Mouse (Mus musculus) thymus, adult 2 months (tissue): ENCODE measurements around the gene Slc25a21. TPM values are rescaled to one million over a fixed set of nuclear protein-coding genes. Genes with fewer than 3 reads are reported as not detected.

Experiments used
- DNase-seq: peaks from one replicate; pipeline ENCODE4 v3.0.0; 2021
- H3K27ac ChIP-seq: fragments of 200-500 bp; 2 replicates; pipeline ENCODE4 v1.5.1; 2012; ENCODE audit warnings: low read length, control low read depth; ENCODE audit not compliant: control insufficient read depth, insufficient read depth
- H3K27me3 ChIP-seq: fragments of 200-500 bp; 2 replicates; pipeline ENCODE4 v1.6.1; 2012; ENCODE audit warnings: mild to moderate bottlenecking, low read length, moderate library complexity, mixed read lengths; ENCODE audit not compliant: control insufficient read depth, insufficient read depth
- H3K36me3 ChIP-seq: fragments of 200-500 bp; 2 replicates; pipeline ENCODE4 v1.6.1; 2012; ENCODE audit warnings: mild to moderate bottlenecking, low read length, moderate library complexity; ENCODE audit not compliant: control insufficient read depth, insufficient read depth
- H3K4me1 ChIP-seq: fragments of 200-500 bp; replicated peaks from 2 replicates; pipeline ENCODE4 v1.6.1; 2012; ENCODE audit warnings: low read length; ENCODE audit not compliant: control insufficient read depth, insufficient read depth
- H3K4me3 ChIP-seq: fragments of 200-500 bp; 2 replicates; pipeline ENCODE4 v1.5.1; 2012; ENCODE audit warnings: mild to moderate bottlenecking, low read length, control low read depth, moderate library complexity; ENCODE audit not compliant: control insufficient read depth, insufficient read depth
- CTCF ChIP-seq: fragments of 200-500 bp; IDR thresholded peaks from 2 replicates; pipeline ENCODE4 v1.5.1; 2012; ENCODE audit warnings: mild to moderate bottlenecking, control low read depth, low read length, moderate library complexity, borderline replicate concordance; ENCODE audit not compliant: control insufficient read depth, poor library complexity, insufficient read depth; ENCODE audit errors: extremely low read depth
- POLR2A ChIP-seq: fragments of 200-500 bp; IDR thresholded peaks from 2 replicates; pipeline ENCODE4 v1.6.1; 2012; ENCODE audit warnings: mild to moderate bottlenecking, low read length, control low read depth, moderate library complexity; ENCODE audit not compliant: control insufficient read depth, poor library complexity, insufficient read depth; ENCODE audit errors: extremely low read depth
- WGBS: fragments of 180-500 bp; shearing (Covaris S2); methylation state at CpG from one replicate; pipeline ENCODE4 v1.1.7; 2018; 5-methylcytosine and 5-hydroxymethylcytosine counted together
- polyA plus RNA-seq: library from polyadenylated mRNA; depleted of rRNA; stranded (reverse); fragments of >200 nt; gene quantifications from 2 replicates; pipeline ENCODE4 v1.2.3, GENCODE M21; 2012

Gene Slc25a21
- polyA plus RNA-seq, 1 experiment = 0.03 TPM

DNA sequence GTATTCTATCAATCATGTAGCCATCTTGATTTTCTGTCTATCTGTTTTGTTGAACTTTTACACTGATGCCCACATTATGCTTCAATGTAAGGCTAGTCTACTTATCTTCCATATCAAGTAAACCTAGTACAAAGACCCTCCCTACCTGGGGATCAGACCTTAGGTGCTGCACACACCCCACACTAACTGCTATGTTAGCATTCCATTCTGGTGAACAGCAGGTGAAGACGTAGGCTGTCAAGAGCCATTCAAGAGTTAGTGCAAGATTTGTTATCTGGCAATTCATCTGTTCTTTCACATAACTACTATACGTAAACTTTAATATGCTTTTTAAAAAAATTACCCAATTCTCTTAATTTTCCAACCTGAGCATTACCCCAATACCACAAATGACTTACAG is 390.2 kb downstream of the Slc25a21 start:
- Histone ChIP-seq H3K36me3 (no peaks in the 10 kb centered on the region), H3K27me3 (no peaks in the 10 kb centered on the region), H3K4me1 (no peaks in the 10 kb centered on the region), H3K4me3 (no peak overlapping the region), H3K27ac (no peak overlapping the region)
- 91% methylated on average over 2 of the region's 2 CpGs for WGBS
- no peak for TF ChIP-seq CTCF
- DNase-seq = no peak

DNA sequence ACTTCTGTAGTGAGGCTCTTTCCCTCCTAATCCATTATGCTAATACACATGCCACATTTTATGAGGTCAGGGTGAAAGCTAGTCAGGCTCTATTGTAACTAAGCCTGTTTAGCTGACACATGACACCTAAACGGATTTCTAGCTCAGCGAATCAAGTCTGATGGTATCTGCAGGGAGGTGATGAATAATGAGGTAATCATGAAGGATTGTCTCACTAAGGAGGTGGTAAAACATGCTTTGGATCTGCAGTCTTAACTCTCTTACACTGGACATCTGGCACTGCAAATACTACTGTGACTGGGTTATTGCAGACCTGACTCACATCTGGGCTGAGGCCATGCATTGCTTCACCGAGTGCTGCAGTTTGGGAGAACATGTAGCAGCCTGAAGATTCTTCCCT is 392.8 kb downstream of the Slc25a21 start:
- no peak for TF ChIP-seq POLR2A
- TF ChIP-seq CTCF = no peak
- no peaks in the 10 kb centered on the region for H3K27me3 ChIP-seq
- 69% methylated on average over 3 of the region's 3 CpGs for WGBS
- H3K27ac ChIP-seq = no peak overlapping the region
- no peak overlapping the region for H3K4me3 ChIP-seq
- no peak for DNase-seq
- H3K36me3 ChIP-seq = no peaks in the 10 kb centered on the region
- no peaks in the 10 kb centered on the region for H3K4me1 ChIP-seq

DNA sequence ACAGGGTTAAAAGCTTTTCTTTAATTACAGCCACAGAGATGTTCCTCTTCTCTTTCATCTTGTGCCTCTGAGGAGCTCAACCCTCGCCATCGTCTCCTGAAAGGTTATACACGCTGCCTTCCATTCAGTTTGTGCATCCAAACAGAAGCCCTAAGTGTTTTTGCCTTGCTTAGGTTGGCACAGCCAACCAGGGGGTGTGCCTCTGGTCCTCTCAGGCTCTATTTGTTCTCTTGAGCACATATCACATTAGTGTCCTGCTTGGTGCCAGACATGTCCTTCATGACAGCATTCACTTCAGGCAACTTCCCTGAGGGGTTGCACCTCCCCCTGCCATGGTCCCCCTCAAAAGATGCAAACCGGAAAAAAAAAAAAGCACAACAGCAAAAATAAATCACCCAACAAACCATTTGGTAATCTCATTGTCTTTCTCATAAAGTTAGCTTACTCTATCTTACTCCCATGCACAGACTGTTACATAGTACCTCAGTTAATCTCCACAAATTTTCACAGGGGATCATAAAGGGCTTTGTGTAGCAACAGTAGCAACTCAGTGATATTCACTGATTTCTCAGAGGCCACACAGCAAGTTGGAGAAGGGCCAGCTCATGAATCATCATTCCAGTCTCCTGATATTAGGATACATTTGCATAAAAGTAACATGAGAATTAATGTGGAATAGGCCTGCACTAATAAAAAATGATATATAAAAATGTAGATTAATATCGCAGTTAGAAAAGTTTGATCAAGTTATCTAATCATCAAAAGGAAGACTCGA is 398.4 kb downstream of the Slc25a21 start:
- H3K36me3 ChIP-seq = no peaks in the 10 kb centered on the region
- 86% methylated on average over 6 of the region's 6 CpGs for WGBS
- no peak overlapping the region for H3K27ac ChIP-seq
- DNase-seq = no peak
- TF ChIP-seq POLR2A (no peak), CTCF (no peak)
- H3K27me3 ChIP-seq = no peaks in the 10 kb centered on the region
- H3K4me1 ChIP-seq = no peaks in the 10 kb centered on the region
- H3K4me3 ChIP-seq = no peak overlapping the region

DNA sequence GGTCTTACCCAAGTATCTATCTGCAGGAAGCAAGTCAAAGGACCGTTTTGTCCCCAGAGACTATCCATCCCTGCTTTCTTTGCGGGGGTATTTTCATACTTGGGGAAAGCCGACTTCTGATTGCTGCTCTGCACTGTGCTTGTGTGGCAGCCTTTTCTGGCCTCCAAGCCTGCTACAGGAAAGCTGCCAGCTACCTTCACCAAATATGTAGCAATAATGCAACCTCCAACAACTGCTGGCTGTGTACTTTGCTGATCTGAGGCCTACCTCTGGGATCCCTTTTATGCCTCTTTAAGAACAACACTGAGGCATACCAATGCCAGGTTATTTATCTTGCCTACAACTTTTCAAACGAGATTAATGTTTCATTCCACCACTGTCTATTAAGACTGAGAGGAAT is 408.0 kb downstream of the Slc25a21 start:
- H3K4me3 ChIP-seq = no peak overlapping the region
- no peaks in the 10 kb centered on the region for H3K27me3 ChIP-seq
- WGBS = 88% methylated on average over 4 of the region's 4 CpGs
- H3K4me1 ChIP-seq = no peaks in the 10 kb centered on the region
- DNase-seq = no peak
- TF ChIP-seq CTCF = no peak
- TF ChIP-seq POLR2A = no peak
- H3K36me3 ChIP-seq = no peaks in the 10 kb centered on the region
- no peak overlapping the region for H3K27ac ChIP-seq

DNA sequence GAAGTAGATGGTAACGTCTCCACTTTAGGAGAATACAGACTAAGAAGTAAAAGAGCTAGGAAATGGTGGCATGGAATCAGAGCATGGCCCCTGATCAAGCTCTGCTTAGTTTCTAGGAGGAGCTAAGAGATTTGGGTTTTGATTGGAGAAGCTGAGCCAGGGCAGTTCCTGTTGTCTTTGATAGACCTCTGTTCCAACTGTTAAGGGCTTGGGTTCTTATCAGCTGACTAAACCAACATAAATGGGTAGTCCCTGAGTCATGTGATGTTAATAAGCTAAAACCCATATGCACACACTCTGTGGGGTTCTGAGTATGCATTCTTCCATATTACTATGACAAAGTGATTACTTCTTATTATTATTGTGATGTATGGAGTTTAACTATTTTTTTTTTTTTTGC is 412.0 kb downstream of the Slc25a21 start:
- Histone ChIP-seq H3K27ac (no peak overlapping the region), H3K4me1 (no peaks in the 10 kb centered on the region), H3K36me3 (no peaks in the 10 kb centered on the region), H3K4me3 (no peak overlapping the region), H3K27me3 (no peaks in the 10 kb centered on the region)
- no peak for DNase-seq
- TF ChIP-seq POLR2A (no peak), CTCF (no peak)
- WGBS = 83% methylated on average over 1 of the region's 1 CpGs

DNA sequence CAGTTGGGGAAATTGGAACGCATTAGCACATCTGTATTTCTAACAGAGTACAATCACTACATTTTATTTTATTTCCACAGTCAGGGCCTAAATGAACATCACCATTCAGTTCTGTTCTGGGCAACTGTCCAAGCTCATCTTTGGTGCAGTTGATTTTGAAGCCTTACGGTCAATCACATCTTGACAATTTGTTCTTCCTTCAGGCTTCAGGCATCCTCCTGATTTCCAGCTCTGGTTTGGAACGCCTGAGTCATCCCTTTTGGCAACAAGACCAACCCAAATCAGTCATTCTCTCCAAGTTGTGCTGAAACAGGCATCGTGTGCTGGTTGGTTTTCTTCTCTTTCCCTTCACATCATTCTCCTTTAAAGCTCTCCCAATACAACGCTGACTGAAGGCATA is 416.1 kb downstream of the Slc25a21 start:
- Histone ChIP-seq H3K27ac (no peak overlapping the region), H3K36me3 (no peaks in the 10 kb centered on the region), H3K4me1 (no peaks in the 10 kb centered on the region), H3K4me3 (no peak overlapping the region), H3K27me3 (no peaks in the 10 kb centered on the region)
- TF ChIP-seq CTCF (no peak), POLR2A (no peak)
- no peak for DNase-seq
- 87% methylated on average over 5 of the region's 5 CpGs for WGBS

DNA sequence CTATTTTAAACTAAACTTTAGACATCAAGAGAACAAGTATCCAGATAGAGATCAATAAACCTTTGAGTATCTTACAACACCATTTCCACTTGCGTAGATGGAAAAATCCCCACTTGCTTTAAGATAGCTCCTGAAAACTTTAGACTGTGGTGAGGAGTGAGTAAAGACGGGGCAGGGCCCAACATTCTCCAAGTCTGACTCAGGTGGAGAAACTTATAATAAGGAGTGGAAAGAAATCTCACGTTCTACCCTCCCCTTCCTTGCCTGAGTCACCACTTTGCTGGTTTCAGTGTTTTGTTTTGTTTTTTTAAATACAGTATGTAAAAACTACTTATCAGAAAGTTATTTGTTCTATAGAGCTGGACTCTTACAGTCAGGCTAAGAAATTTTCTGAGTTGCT is 417.7 kb downstream of the Slc25a21 start:
- H3K36me3 ChIP-seq = no peaks in the 10 kb centered on the region
- H3K27me3 ChIP-seq = no peaks in the 10 kb centered on the region
- DNase-seq = no peak
- WGBS = 85% methylated on average over 3 of the region's 3 CpGs
- H3K4me1 ChIP-seq = no peaks in the 10 kb centered on the region
- no peak overlapping the region for H3K27ac ChIP-seq
- no peak for TF ChIP-seq POLR2A
- TF ChIP-seq CTCF = no peak
- no peak overlapping the region for H3K4me3 ChIP-seq

DNA sequence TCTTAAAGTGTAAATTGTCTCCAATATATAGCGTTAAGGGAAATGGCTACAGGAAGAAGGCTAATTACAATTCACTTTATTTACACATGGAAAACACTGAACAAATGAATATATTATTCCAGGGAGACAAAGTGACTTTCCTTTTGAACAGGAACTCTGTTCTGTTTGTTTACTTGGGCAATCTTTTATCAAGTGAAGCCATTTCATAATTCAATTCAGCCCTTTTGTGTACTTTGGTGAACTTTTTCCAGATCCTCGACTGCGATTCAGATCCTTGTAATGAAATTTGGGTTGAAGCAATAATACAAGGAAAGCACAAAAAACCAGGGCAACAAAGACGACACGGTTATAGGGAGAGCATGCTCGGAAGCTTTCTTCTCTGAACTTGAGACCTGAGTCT is 423.3 kb downstream of the Slc25a21 start:
- DNase-seq = no peak
- no peaks in the 10 kb centered on the region for H3K27me3 ChIP-seq
- H3K27ac ChIP-seq = no peak overlapping the region
- no peaks in the 10 kb centered on the region for H3K4me1 ChIP-seq
- H3K36me3 ChIP-seq = no peaks in the 10 kb centered on the region
- H3K4me3 ChIP-seq = no peak overlapping the region
- WGBS = 86% methylated on average over 6 of the region's 6 CpGs
- no peak for TF ChIP-seq POLR2A
- no peak for TF ChIP-seq CTCF
